Mouse (Mus musculus) embryonic facial prominence, embryonic 10.5 days (tissue): ENCODE data around the gene Smim13. TPM values are rescaled to one million over a fixed set of nuclear protein-coding genes. Genes with fewer than 3 reads are reported as not detected.
A peak's percentile ranks its signal among the peaks of the same experiment; 100 is the strongest.

ENCODE experiments used
- DNase-seq: peaks from one replicate; pipeline ENCODE4 v3.0.0-alpha.2; 2017; ENCODE audit warnings: low spot score
- H3K27ac ChIP-seq: fragments of 300-500 bp; sonication (generic); replicated peaks from 2 replicates; pipeline ENCODE4 v1.5.1; 2016; ENCODE audit warnings: mild to moderate bottlenecking
- H3K27me3 ChIP-seq: fragments of 300-500 bp; sonication (generic); replicated peaks from 2 replicates; pipeline ENCODE4 v1.6.1; 2016; ENCODE audit warnings: low read depth, mild to moderate bottlenecking; ENCODE audit not compliant: poor library complexity, severe bottlenecking
- H3K36me3 ChIP-seq: fragments of 300-500 bp; sonication (generic); replicated peaks from 2 replicates; pipeline ENCODE4 v1.6.1; 2016; ENCODE audit warnings: mild to moderate bottlenecking, moderate library complexity
- H3K4me1 ChIP-seq: fragments of 300-500 bp; sonication (generic); 2 replicates; pipeline ENCODE4 v1.6.1; 2016
- H3K4me3 ChIP-seq: fragments of 300-500 bp; sonication (generic); 2 replicates; pipeline ENCODE4 v1.5.1; 2016; ENCODE audit warnings: mild to moderate bottlenecking, moderate library complexity
- H3K9me3 ChIP-seq: fragments of 300-500 bp; sonication (generic); 2 replicates; pipeline ENCODE4 v1.6.1; 2016; ENCODE audit warnings: mild to moderate bottlenecking
- WGBS: fragments of 180-500 bp; shearing (Covaris S2); methylation state at CpG from one replicate; pipeline ENCODE4 v1.1.7; 2016; 5-methylcytosine and 5-hydroxymethylcytosine counted together
- polyA plus RNA-seq: library from polyadenylated mRNA; unstranded; fragments of >200 nt; fragmentation: Nextera tagmentation; extraction: Ambion mirVana; gene quantifications from 2 replicates; pipeline ENCODE4 v1.2.1, GENCODE M21; 2016

Gene Smim13
- polyA plus RNA-seq, 1 experiment from 2014 or later, result 12.1 TPM

DNA sequence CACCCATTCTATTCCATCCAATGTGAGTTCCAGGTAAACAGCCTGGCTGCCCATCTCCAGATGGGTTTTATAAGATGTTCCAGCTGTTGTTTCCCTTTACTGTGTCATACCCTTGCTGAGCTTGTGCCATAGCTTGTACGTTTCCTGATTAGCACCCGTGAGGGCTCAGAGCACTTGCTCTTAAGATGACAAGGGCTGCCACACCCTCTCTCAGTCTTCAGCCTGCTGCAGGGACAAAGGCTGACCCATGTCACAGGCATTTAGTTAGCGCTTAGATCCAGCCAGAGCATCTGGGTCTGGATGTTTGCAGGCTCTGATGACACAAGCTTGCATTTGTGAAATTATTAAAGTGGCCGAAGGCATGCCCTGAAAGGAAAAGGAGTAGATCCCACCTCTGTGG lies 50.4 kb downstream of the Smim13 start:
- Histone ChIP-seq H3K27ac (peak overlapping the region; percentile 35; the same call in 1 of the 2 replicates), H3K4me3 (no peak overlapping the region), H3K4me1 (peaks cover 40% of the 10 kb centered on the region), H3K27me3 (0 out of 2 replicates have a peak, but pooled peaks cover 4% of the 10 kb centered on the region), H3K9me3 (no peaks in the 10 kb centered on the region), H3K36me3 (no peaks in the 10 kb centered on the region)
- WGBS, result 59% methylated on average over 4 of the region's 4 CpGs
- DNase-seq, result no peak

DNA sequence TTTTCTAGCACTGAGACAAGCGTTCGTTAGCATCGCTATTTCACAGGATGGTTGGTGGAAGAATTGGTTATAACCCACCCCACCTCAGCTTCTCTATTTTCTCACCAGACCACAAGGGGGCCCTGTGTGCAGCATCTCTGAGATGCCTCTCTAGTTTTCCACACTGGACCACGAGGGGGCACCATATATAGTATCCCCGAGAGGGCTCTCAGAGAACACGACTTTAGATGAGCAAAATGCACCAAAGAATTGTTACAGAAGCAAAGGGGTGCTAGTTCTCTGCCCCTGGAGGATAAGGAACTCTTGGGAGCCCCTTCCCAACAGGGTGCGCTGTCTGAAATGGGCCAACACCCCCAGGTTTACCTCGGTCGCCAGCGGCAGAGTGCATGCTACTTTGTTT lies 53.1 kb downstream of the Smim13 start:
- Histone ChIP-seq H3K9me3 (no peaks in the 10 kb centered on the region), H3K4me3 (no peak overlapping the region), H3K27me3 (no peaks in the 10 kb centered on the region), H3K4me1 (peaks cover 29% of the 10 kb centered on the region), H3K36me3 (no peaks in the 10 kb centered on the region), H3K27ac (no peak overlapping the region)
- WGBS, result 60% methylated on average over 10 of the region's 10 CpGs
- DNase-seq, result peak; percentile 71

DNA sequence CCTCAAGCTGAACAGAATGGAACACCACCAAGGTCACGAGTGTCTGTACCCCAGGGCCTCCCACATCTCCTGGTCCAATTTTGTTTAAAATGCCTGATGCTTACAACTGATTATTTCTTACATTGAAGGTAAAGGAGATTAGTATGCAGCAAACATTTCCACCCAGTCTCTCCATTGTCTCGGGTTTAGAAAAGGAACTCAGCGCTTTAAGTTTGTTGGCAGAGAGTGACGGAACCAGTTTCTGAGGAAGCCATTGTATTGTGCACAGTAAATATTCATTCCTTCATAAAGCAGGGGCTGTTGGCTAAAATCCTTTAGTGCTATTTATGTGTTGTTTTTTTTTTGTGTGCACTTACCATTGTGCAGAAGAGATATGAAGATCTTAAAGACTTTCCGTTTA lies 71.1 kb downstream of the Smim13 start:
- peaks cover 26% of the 10 kb centered on the region for H3K36me3 ChIP-seq
- no peak for DNase-seq
- no peak overlapping the region for H3K4me3 ChIP-seq
- no peak overlapping the region for H3K27ac ChIP-seq
- H3K9me3 ChIP-seq, result no peaks in the 10 kb centered on the region
- no peaks in the 10 kb centered on the region for H3K27me3 ChIP-seq
- H3K4me1 ChIP-seq, result peaks cover 6% of the 10 kb centered on the region; the same call in 1 of the 2 replicates
- 85% methylated on average over 5 of the region's 5 CpGs for WGBS

DNA sequence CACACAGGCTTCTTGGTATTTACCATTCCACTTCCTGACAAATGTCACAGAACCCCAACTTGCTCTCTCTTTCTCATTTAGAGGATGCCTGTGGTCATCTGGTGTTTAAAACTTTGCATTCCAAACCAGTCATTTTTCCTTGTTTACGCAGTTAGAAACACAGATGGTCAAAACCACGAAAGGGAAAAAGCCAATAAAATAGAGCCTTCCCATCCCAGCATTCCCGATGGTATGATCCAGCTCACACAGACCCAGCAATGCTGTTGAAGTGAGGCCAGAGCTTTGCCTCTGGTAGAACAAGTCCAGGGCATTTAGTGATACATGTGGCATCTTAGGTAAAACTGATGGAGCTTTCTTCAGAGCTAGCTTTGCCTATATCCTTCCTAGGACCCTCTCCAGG lies 71.8 kb downstream of the Smim13 start:
- Histone ChIP-seq H3K36me3 (peaks cover 19% of the 10 kb centered on the region), H3K4me1 (peaks cover 6% of the 10 kb centered on the region; the same call in 1 of the 2 replicates), H3K9me3 (no peaks in the 10 kb centered on the region), H3K27me3 (no peaks in the 10 kb centered on the region), H3K4me3 (no peak overlapping the region), H3K27ac (no peak overlapping the region)
- DNase-seq, result no peak
- WGBS, result 89% methylated on average over 3 of the region's 3 CpGs

DNA sequence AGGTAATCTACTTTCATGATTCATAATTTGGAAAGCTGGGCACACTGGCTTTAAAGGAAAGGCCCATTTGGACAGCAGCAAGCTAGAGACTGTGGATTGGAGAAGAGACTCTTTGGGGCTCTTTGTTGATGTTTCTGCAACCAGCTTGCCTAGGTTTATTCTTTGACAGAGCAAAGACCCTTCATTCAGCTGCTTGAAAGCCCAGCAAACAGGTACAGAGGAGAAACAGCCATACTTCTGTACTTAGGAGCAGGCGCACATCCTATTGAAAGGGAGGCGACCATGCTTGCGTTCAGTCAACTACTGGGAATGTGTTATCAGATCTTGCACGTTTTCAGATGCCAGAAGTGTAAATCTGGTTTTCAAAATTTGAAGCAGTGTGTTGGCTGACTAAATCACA lies 75.0 kb downstream of the Smim13 start:
- no peaks in the 10 kb centered on the region for H3K27me3 ChIP-seq
- no peak overlapping the region for H3K4me3 ChIP-seq
- WGBS, result 85% methylated on average over 4 of the region's 4 CpGs
- no peaks in the 10 kb centered on the region for H3K9me3 ChIP-seq
- peaks cover 8% of the 10 kb centered on the region for H3K36me3 ChIP-seq
- DNase-seq, result no peak
- H3K4me1 ChIP-seq, result peaks cover 18% of the 10 kb centered on the region
- H3K27ac ChIP-seq, result no peak overlapping the region

DNA sequence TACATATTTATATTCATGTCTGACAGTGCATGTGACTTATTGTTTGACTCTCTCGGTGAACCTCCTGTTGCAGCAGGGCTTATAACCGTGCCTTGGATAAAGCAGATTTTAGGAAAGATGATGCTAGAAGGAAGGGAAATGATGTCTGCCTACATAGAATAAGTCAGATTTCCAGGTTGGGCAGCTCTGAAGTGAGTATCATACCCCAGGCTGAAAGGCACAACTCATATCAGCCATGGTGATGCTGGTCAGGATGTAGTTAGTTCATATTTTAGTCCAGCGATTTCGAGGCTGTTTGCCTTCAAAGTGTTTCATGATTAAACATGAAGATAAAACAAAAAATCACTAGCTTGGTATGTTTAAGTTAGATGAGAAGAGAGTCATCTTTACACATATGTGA lies 75.7 kb downstream of the Smim13 start:
- no peaks in the 10 kb centered on the region for H3K9me3 ChIP-seq
- H3K27ac ChIP-seq, result no peak overlapping the region
- 92% methylated on average over 4 of the region's 4 CpGs for WGBS
- H3K36me3 ChIP-seq, result peaks cover 15% of the 10 kb centered on the region
- DNase-seq, result no peak
- H3K4me3 ChIP-seq, result no peak overlapping the region
- no peaks in the 10 kb centered on the region for H3K27me3 ChIP-seq
- H3K4me1 ChIP-seq, result peaks cover 18% of the 10 kb centered on the region

DNA sequence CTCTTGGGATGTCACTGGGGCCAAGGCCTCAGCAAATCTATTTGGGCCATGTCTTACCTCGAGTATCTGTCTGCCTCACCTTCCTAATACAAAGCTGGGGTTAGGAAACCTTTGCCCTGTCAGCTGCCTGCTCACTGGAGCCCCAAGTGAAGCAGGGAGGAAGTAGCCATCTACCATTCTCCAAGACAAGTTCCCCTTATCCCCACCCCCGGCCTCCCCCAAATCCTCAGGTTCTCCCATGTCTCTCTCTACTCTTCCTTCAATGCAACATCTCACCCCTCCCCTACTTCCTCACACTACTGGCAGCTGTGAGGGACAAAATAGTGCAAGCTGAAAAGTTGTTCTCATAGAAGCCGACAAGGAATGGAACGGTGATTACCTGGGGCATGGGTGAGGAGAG lies 76.5 kb downstream of the Smim13 start:
- H3K4me1 ChIP-seq, result peaks cover 17% of the 10 kb centered on the region
- no peak overlapping the region for H3K4me3 ChIP-seq
- no peaks in the 10 kb centered on the region for H3K9me3 ChIP-seq
- H3K27me3 ChIP-seq, result no peaks in the 10 kb centered on the region
- H3K36me3 ChIP-seq, result peaks cover 21% of the 10 kb centered on the region
- no peak for DNase-seq
- 84% methylated on average over 4 of the region's 4 CpGs for WGBS
- H3K27ac ChIP-seq, result no peak overlapping the region

Other genes with a start within 250 kb of the Smim13 start
- gene Pak1ip1, start 248.8 kb upstream of the Smim13 start, polyA plus RNA-seq, result 65.7 and 71.1 TPM in 2 replicates
- gene Tmem14c, start 233.6 kb upstream of the Smim13 start, polyA plus RNA-seq, result 195 and 202 TPM in 2 replicates
- 0.94 and 0.95 TPM in 2 replicates for gene Mak, start 170.1 kb upstream of the Smim13 start, polyA plus RNA-seq
- 0.06 TPM in 1 of 2 replicates, not detected in the other for gene Gcm2, start 138.8 kb upstream of the Smim13 start, polyA plus RNA-seq
- 0.12 TPM in 1 of 2 replicates, not detected in the other for gene Sycp2l, start 135.5 kb upstream of the Smim13 start, polyA plus RNA-seq
- gene Elovl2, start 29.4 kb upstream of the Smim13 start, polyA plus RNA-seq, result 27.5 and 34.1 TPM in 2 replicates
- not detected in 2 replicates for gene Gm17364, start 24.1 kb downstream of the Smim13 start, polyA plus RNA-seq
- gene Nedd9, start 237.5 kb downstream of the Smim13 start, polyA plus RNA-seq, result 17.4 and 19.1 TPM in 2 replicates